Mouse (Mus musculus) G1E (cell line): ENCODE results near the gene Klhl32.
"Not testable (repeated sequence)": the region's sequence is repeated elsewhere in the genome, so short reads cannot be mapped to it uniquely, and the experiment has no call there.

Experiments used
- CTCF ChIP-seq: IDR thresholded peaks from 2 replicates; pipeline ENCODE4 v1.5.1; 2012; ENCODE audit warnings: low read depth, low read length, inconsistent platforms, mixed read lengths
- GATA1 ChIP-seq: IDR thresholded peaks from 2 replicates; pipeline ENCODE4 v1.6.1; 2012; ENCODE audit warnings: borderline replicate concordance, low read length, inconsistent platforms, mixed read lengths
- GATA2 ChIP-seq: IDR thresholded peaks from 2 replicates; pipeline ENCODE4 v1.6.1; 2012; ENCODE audit warnings: low read depth, low read length, inconsistent platforms, borderline replicate concordance
- POLR2AphosphoS5 ChIP-seq: IDR thresholded peaks from 2 replicates; pipeline ENCODE4 v1.6.1; 2012; ENCODE audit warnings: low read depth, low read length, inconsistent platforms; ENCODE audit not compliant: insufficient replicate concordance
- TAL1 ChIP-seq: conservative IDR thresholded peaks from 2 replicates; pipeline ENCODE4 v1.6.1; 2012; ENCODE audit warnings: low read depth, low read length, inconsistent platforms, mixed read lengths

DNA sequence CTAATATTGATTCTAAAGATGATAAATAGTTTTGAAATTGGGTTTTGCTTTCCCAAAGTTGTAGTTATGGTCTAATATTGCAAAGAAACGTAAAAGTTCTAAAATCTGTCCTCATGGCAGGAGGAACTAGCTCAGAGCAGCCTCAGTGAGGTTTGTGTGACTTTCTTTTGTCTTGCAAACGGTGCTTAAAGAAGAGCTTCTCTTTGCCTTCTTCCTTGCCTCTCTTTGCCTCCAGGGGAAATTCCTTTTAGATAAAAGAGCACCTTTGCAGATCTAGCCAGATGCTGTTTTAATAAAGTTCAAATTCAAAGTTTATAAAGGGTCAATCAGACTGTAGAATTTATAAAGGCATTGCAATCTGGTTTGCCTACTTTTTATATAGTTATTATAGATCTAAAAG lies 38.5 kb upstream of the Klhl32 start:
- not testable (repeated sequence) for TF ChIP-seq CTCF, GATA1, GATA2, TAL1, POLR2AphosphoS5
